Mouse (Mus musculus) left cerebral cortex, postnatal 14 days (tissue): ENCODE results near the gene Gm17720. TPM values are rescaled to one million over a fixed set of nuclear protein-coding genes. Genes with fewer than 3 reads are reported as not detected.
"Not testable (repeated sequence)": the region's sequence is repeated elsewhere in the genome, so short reads cannot be mapped to it uniquely, and the experiment has no call there.

Source experiments
- DNase-seq, 2 experiments: peaks; one replicate each; pipeline ENCODE4 v3.0.0; 2021 to 2022; ENCODE audit warnings: low spot score in 2 of 2, mixed read lengths in 1 of 2
- intact Hi-C: fragments of 180-260 bp; cut with DNase I; formaldehyde crosslinking; loops from one replicate; pipeline ENCODE4 v1.15.1; 2025
- total RNA-seq, 2 experiments: library from RNA; stranded (reverse); gene quantifications; 2 replicates each; pipeline ENCODE4 v1.2.3; 2021

Gm17720 gene
- total RNA-seq, 2 experiments from 2014 or later, result not detected

GRCm38 (mm10) chr8:110058207-110058606 is 44.3 kb downstream of the Gm17720 start:
- intact Hi-C loops, result no loop called here
- DNase-seq, result no peak

GRCm38 (mm10) chr8:110051208-110051607 is 51.3 kb downstream of the Gm17720 start:
- intact Hi-C loops, result no loop called here
- DNase-seq, result no peak

GRCm38 (mm10) chr8:110040509-110040908 is 62.0 kb downstream of the Gm17720 start:
- intact Hi-C loops, result no loop called here
- DNase-seq, result no peak

GRCm38 (mm10) chr8:110039659-110040058 is 62.9 kb downstream of the Gm17720 start, which contains the start of gene Chst4:
Chst4 (minus strand) TSS chr8:110039740.
- intact Hi-C loops, result no loop called here
- no peak for DNase-seq

- intact Hi-C loops, result no loop called here
- DNase-seq, result no peak
Measured at GRCm38 (mm10) chr8:110039216-110039615, 63.3 kb downstream of the Gm17720 start.

GRCm38 (mm10) chr8:110036156-110036555 is 66.4 kb downstream of the Gm17720 start:
- intact Hi-C loops, result no loop called here
- DNase-seq, result no peak

GRCm38 (mm10) chr8:110034331-110034730 is 68.2 kb downstream of the Gm17720 start:
- DNase-seq, result no peak
- intact Hi-C loops, result no loop called here

- intact Hi-C loops, result not testable (repeated sequence)
Measured at GRCm38 (mm10) chr8:110033771-110034170, 68.8 kb downstream of the Gm17720 start.

More at GRCm38 (mm10) chr8:110033771-110034170, 68.8 kb downstream of the Gm17720 start:
- DNase-seq, result not testable (repeated sequence)

Other genes with a start within 250 kb of the Gm17720 start
- 10 to 100 TPM; 31.2 to 34.7 TPM for gene Phlpp2, start 234.2 kb downstream of the Gm17720 start, total RNA-seq
- gene Marveld3, start 140.6 kb downstream of the Gm17720 start, total RNA-seq, result under 1 TPM in 1 of 2 experiments, not detected in 1; 0.17 TPM
- gene Tat, start 112.3 kb downstream of the Gm17720 start, total RNA-seq, result not detected
- not detected for gene Chst4, start 63.0 kb downstream of the Gm17720 start, total RNA-seq
- gene Zfp612, start 23.0 kb downstream of the Gm17720 start, total RNA-seq, result 10 to 100 TPM; 29.6 to 30.4 TPM
- not detected for gene Gm21964, start 1.5 kb downstream of the Gm17720 start, total RNA-seq
- gene Calb2, start 65.5 kb upstream of the Gm17720 start, total RNA-seq, result 10 to 100 TPM; 31.9 to 49.8 TPM
- 1 to 10 TPM; 4.0 to 4.4 TPM for gene Cmtr2, start 112.9 kb upstream of the Gm17720 start, total RNA-seq
- under 1 TPM; 0.35 to 0.44 TPM for gene Hydin, start 164.2 kb upstream of the Gm17720 start, total RNA-seq